Mouse (Mus musculus) bone marrow, adult 2 months (tissue): ENCODE results near the gene Zfp791. TPM values are rescaled to one million over a fixed set of nuclear protein-coding genes. Genes with fewer than 3 reads are reported as not detected.

ENCODE experiments used
- H3K27ac ChIP-seq: fragments of 200-500 bp; 2 replicates; pipeline ENCODE4 v1.5.1; 2012; ENCODE audit warnings: low read depth, mild to moderate bottlenecking, control low read depth, inconsistent platforms, low read length; ENCODE audit not compliant: control insufficient read depth, poor library complexity, insufficient read depth
- H3K4me1 ChIP-seq: fragments of 200-500 bp; 2 replicates; pipeline ENCODE4 v1.6.1; 2011; ENCODE audit warnings: low read length; ENCODE audit not compliant: control insufficient read depth, insufficient read depth
- H3K4me3 ChIP-seq: fragments of 200-500 bp; replicated peaks from 2 replicates; pipeline ENCODE3; 2011; ENCODE audit warnings: mild to moderate bottlenecking, low read depth, low read length, control low read depth; ENCODE audit not compliant: control insufficient read depth
- CTCF ChIP-seq: fragments of 200-500 bp; IDR thresholded peaks from 2 replicates; pipeline ENCODE4 v1.5.1; 2011; ENCODE audit warnings: low read length, control low read depth; ENCODE audit not compliant: control insufficient read depth, insufficient read depth
- POLR2A ChIP-seq: fragments of 200-500 bp; IDR thresholded peaks from 2 replicates; pipeline ENCODE4 v1.6.1; 2011; ENCODE audit warnings: low read depth, mild to moderate bottlenecking, control low read depth, low read length, borderline replicate concordance; ENCODE audit not compliant: control insufficient read depth
- WGBS: fragments of 180-500 bp; shearing (Covaris S2); methylation state at CpG from one replicate; pipeline ENCODE4 v1.1.7; 2018; 5-methylcytosine and 5-hydroxymethylcytosine counted together
- polyA plus RNA-seq: library from polyadenylated mRNA; stranded (reverse); fragments of >200 nt; gene quantifications from 2 replicates; pipeline ENCODE4 v1.2.4, GENCODE M21; 2011; ENCODE audit warnings: low replicate concordance; ENCODE audit not compliant: missing spikeins, insufficient read depth, insufficient read length

The Zfp791 gene
- polyA plus RNA-seq, 1 experiment, result not detected

- Histone ChIP-seq H3K4me1 (no peaks in the 10 kb centered on the region; the same call in 1 of the 2 replicates), H3K27ac (no peak overlapping the region; the same call in 1 of the 2 replicates), H3K4me3 (peak overlapping the region; percentile 54)
- no peak for TF ChIP-seq CTCF
- WGBS, result 17% methylated on average over 37 of the region's 37 CpGs
These were observed 3.6 kb downstream of the Zfp791 start for GRCm38 (mm10) chr8:85119052-85119981.

GRCm38 (mm10) chr8:85116984-85117383 is 5.9 kb downstream of the Zfp791 start:
- no peak overlapping the region for H3K4me3 ChIP-seq
- TF ChIP-seq POLR2A (no peak), CTCF (no peak)

GRCm38 (mm10) chr8:85115501-85115900 is 7.4 kb downstream of the Zfp791 start:
- no peak overlapping the region for H3K27ac ChIP-seq
- H3K4me1 ChIP-seq, result no peaks in the 10 kb centered on the region; the same call in 1 of the 2 replicates
- 61% methylated on average over 4 of the region's 4 CpGs for WGBS
- no peak overlapping the region for H3K4me3 ChIP-seq
- TF ChIP-seq CTCF (no peak), POLR2A (no peak)

More at GRCm38 (mm10) chr8:85116984-85117383, 5.9 kb downstream of the Zfp791 start:
- Histone ChIP-seq H3K27ac (no peak overlapping the region), H3K4me1 (no peaks in the 10 kb centered on the region; the same call in 1 of the 2 replicates)
- 80% methylated on average over 7 of the region's 7 CpGs for WGBS

GRCm38 (mm10) chr8:85113241-85113640 is 9.7 kb downstream of the Zfp791 start:
- no peak overlapping the region for H3K27ac ChIP-seq
- TF ChIP-seq CTCF, result no peak
- no peak for TF ChIP-seq POLR2A
- no peaks in the 10 kb centered on the region for H3K4me1 ChIP-seq
- 82% methylated on average over 10 of the region's 10 CpGs for WGBS
- no peak overlapping the region for H3K4me3 ChIP-seq

GRCm38 (mm10) chr8:85100076-85100665 is 22.7 kb downstream of the Zfp791 start:
- no peak for TF ChIP-seq POLR2A
- no peak for TF ChIP-seq CTCF
- Histone ChIP-seq H3K4me1 (no peaks in the 10 kb centered on the region), H3K27ac (no peak overlapping the region), H3K4me3 (no peak overlapping the region)
- WGBS, result 64% methylated on average over 4 of the region's 4 CpGs

GRCm38 (mm10) chr8:85096850-85097249 is 26.0 kb downstream of the Zfp791 start:
- H3K27ac ChIP-seq, result no peak overlapping the region
- 78% methylated on average over 4 of the region's 4 CpGs for WGBS
- no peak for TF ChIP-seq POLR2A
- no peaks in the 10 kb centered on the region for H3K4me1 ChIP-seq
- no peak overlapping the region for H3K4me3 ChIP-seq

GRCm38 (mm10) chr8:85096196-85096595 is 26.7 kb downstream of the Zfp791 start:
- no peak overlapping the region for H3K27ac ChIP-seq
- TF ChIP-seq POLR2A, result no peak
- no peak for TF ChIP-seq CTCF
- H3K4me3 ChIP-seq, result no peak overlapping the region
- no peaks in the 10 kb centered on the region for H3K4me1 ChIP-seq
- 94% methylated on average over 16 of the region's 16 CpGs for WGBS

GRCm38 (mm10) chr8:85095566-85095965 is 27.3 kb downstream of the Zfp791 start:
- no peaks in the 10 kb centered on the region for H3K4me1 ChIP-seq
- 84% methylated on average over 7 of the region's 7 CpGs for WGBS
- no peak for TF ChIP-seq POLR2A
- no peak for TF ChIP-seq CTCF
- H3K4me3 ChIP-seq, result no peak overlapping the region
- H3K27ac ChIP-seq, result no peak overlapping the region

GRCm38 (mm10) chr8:85095051-85095450 is 27.8 kb downstream of the Zfp791 start:
- H3K4me3 ChIP-seq, result no peak overlapping the region
- TF ChIP-seq POLR2A (no peak), CTCF (no peak)
- 86% methylated on average over 13 of the region's 13 CpGs for WGBS
- no peaks in the 10 kb centered on the region for H3K4me1 ChIP-seq
- H3K27ac ChIP-seq, result no peak overlapping the region
